12 mouse cellular contexts compared by ENCODE assay signal in the genomic region with DNA sequence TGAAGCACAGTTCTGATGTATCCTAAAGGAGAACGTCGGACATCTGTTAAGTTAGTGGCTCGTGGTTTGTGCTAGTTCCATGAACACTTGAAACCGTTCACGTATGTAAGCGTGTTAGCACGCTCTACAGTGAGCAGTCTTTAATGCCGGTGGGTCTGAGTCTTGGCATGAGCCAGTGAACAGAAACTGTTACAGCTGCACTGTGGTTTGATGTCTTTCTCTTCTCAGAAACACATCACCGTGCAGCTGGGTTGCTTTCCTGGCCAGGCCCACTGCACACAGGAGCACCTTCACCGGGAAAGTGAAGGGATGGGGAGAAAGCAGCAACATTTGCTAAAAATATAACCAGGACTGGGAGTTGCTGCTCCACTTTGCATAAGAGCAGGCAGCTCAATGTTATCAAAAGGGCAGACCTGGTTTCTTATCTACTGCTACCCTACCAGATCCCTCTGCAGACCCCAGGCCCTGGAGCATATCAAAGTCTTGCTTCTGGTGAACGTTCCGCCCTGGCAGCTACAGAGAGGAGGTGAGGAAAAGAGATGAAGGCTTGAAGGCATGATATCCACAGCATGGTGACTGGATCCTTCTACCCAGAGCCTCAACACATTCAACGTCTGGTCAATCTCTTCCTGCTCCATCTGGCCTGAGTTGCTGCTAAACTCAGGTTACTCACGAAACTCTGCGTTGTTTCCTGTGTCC. TPM values are rescaled to one million over a fixed set of nuclear protein-coding genes. Genes with fewer than 3 reads are reported as not detected.
DNase-seq lines count a peak whose midpoint lies in the region; ATAC-seq lines count a peak whose summit lies in the region.
"Had no signal": no experiment of that assay in that cellular context is flagged by ENCODE, and none has a peak within 500 bp of the region (broad histone marks: within the 10 kb centered on the region; RNA-seq: fewer than 3 reads in every experiment).

No protein-coding gene starts in this region.

- ATAC-seq in heart, embryonic 13.5 days (ENCODE audit: extremely low read depth, insufficient number of reproducible peaks, low FRiP score, low TSS enrichment), result peak; percentile 39; the same call in 1 of the 2 replicates
- no peak for ATAC-seq in lung, embryonic 15.5 days (ENCODE audit: borderline replicate concordance, extremely low read depth, low FRiP score, low TSS enrichment)
- ATAC-seq in intestine, embryonic 15.5 days, result no peak
- ATAC-seq in stomach, embryonic 16.5 days (ENCODE audit: insufficient read depth, low FRiP score), result no peak

- H3K4me3 ChIP-seq in heart, embryonic 13.5 days, result no peak overlapping the region
- no peak overlapping the region for H3K4me3 ChIP-seq in lung, embryonic 15.5 days
- no peak overlapping the region for H3K4me3 ChIP-seq in intestine, embryonic 15.5 days (replicated peaks)
- no peak overlapping the region for H3K4me3 ChIP-seq in stomach, embryonic 16.5 days (replicated peaks; ENCODE audit: low read length)
- H3K4me3 ChIP-seq: forebrain, embryonic 12.5 days had no signal

- H3K9me3 ChIP-seq in heart, embryonic 13.5 days, result no peaks in the 10 kb centered on the region
- no peaks in the 10 kb centered on the region for H3K9me3 ChIP-seq in lung, embryonic 15.5 days
- H3K9me3 ChIP-seq in intestine, embryonic 15.5 days, result no peaks in the 10 kb centered on the region
- H3K9me3 ChIP-seq in stomach, embryonic 16.5 days (replicated peaks; ENCODE audit: control insufficient read depth, low read length), result no peaks in the 10 kb centered on the region
- H3K9me3 ChIP-seq: forebrain, embryonic 12.5 days had no signal

- peaks cover 59% of the 10 kb centered on the region for H3K4me1 ChIP-seq in heart, embryonic 13.5 days
- peaks cover 29% of the 10 kb centered on the region for H3K4me1 ChIP-seq in lung, embryonic 15.5 days
- peaks cover 21% of the 10 kb centered on the region; the same call in 1 of the 2 replicates for H3K4me1 ChIP-seq in intestine, embryonic 15.5 days (replicated peaks)
- H3K4me1 ChIP-seq in stomach, embryonic 16.5 days (ENCODE audit: control insufficient read depth, insufficient read depth, low read length), result peaks cover 18% of the 10 kb centered on the region

- H3K9ac ChIP-seq in heart, embryonic 13.5 days, result no peak overlapping the region
- H3K9ac ChIP-seq in lung, embryonic 15.5 days, result no peak overlapping the region
- no peak overlapping the region for H3K9ac ChIP-seq in intestine, embryonic 15.5 days
- no peak overlapping the region for H3K9ac ChIP-seq in stomach, embryonic 16.5 days (ENCODE audit: low read length)
- H3K9ac ChIP-seq: forebrain, embryonic 12.5 days had no signal

- H3K4me2 ChIP-seq in heart, embryonic 13.5 days, result peak overlapping the region; percentile 2; the same call in 1 of the 2 replicates
- H3K4me2 ChIP-seq in lung, embryonic 15.5 days, result no peak overlapping the region
- H3K4me2 ChIP-seq in intestine, embryonic 15.5 days (replicated peaks), result no peak overlapping the region
- no peak overlapping the region for H3K4me2 ChIP-seq in stomach, embryonic 16.5 days (ENCODE audit: low read depth, low read length)
- H3K4me2 ChIP-seq: forebrain, embryonic 12.5 days had no signal

- no peak for DNase-seq in heart, adult 9 months (ENCODE audit: low spot score in 2 of 2)
- no peak for DNase-seq in lung, postnatal 10 days
- DNase-seq in urinary bladder, adult 2 months (ENCODE audit: low spot score), result no peak
- DNase-seq: gastrocnemius, postnatal 14 days; kidney, adult 18-20 months; lung, postnatal 14 days; thymus, postnatal 36 days had no signal

- H3K27ac ChIP-seq in heart, embryonic 13.5 days (replicated peaks), result peak overlapping the region; percentile 83
- peak overlapping the region; percentile 83 for H3K27ac ChIP-seq in lung, embryonic 15.5 days
- H3K27ac ChIP-seq in intestine, embryonic 15.5 days, result peak overlapping the region; percentile 66; the same call in 1 of the 2 replicates
- peak overlapping the region; percentile 76 for H3K27ac ChIP-seq in stomach, embryonic 16.5 days (ENCODE audit: low read length)
- H3K27ac ChIP-seq: forebrain, embryonic 12.5 days had no signal

- H3K27me3 ChIP-seq in heart, embryonic 13.5 days (replicated peaks), result no peaks in the 10 kb centered on the region
- no peaks in the 10 kb centered on the region for H3K27me3 ChIP-seq in lung, embryonic 15.5 days
- H3K27me3 ChIP-seq in intestine, embryonic 15.5 days (replicated peaks), result no peaks in the 10 kb centered on the region
- H3K27me3 ChIP-seq in stomach, embryonic 16.5 days (ENCODE audit: control insufficient read depth, insufficient read depth, low read length), result no peaks in the 10 kb centered on the region
- H3K27me3 ChIP-seq: forebrain, embryonic 12.5 days had no signal

- no peaks in the 10 kb centered on the region for H3K36me3 ChIP-seq in heart, embryonic 13.5 days
- H3K36me3 ChIP-seq in lung, embryonic 15.5 days, result no peaks in the 10 kb centered on the region
- no peaks in the 10 kb centered on the region for H3K36me3 ChIP-seq in intestine, embryonic 15.5 days
- H3K36me3 ChIP-seq in stomach, embryonic 16.5 days (ENCODE audit: control insufficient read depth, insufficient read depth, low read length), result no peaks in the 10 kb centered on the region
- H3K36me3 ChIP-seq: forebrain, embryonic 12.5 days had no signal

- WGBS in heart, embryonic 13.5 days, result 35% methylated on average over 15 of the region's 15 CpGs
- 68% methylated on average over 15 of the region's 15 CpGs for WGBS in lung, embryonic 15.5 days
- 67% methylated on average over 15 of the region's 15 CpGs for WGBS in intestine, embryonic 15.5 days
- 64% methylated on average over 15 of the region's 15 CpGs for WGBS in stomach, embryonic 16.5 days

RNA-seq across cellular contexts. Expression of a gene that starts 21.7 kb away (rescaled TPM):
- polyA plus RNA-seq in heart, embryonic 13.5 days (2015; fragmentation: Nextera tagmentation; extraction: Ambion mirVana), result 5.4 and 6.3 TPM in 2 replicates
- 12.1 and 13.4 TPM in 2 replicates for polyA plus RNA-seq in lung, embryonic 15.5 days (2015; fragmentation: Nextera tagmentation; extraction: Ambion mirVana)
- polyA plus RNA-seq in intestine, embryonic 15.5 days (2015; fragmentation: Nextera tagmentation; extraction: Ambion mirVana), result 15.8 and 16.0 TPM in 2 replicates
- polyA plus RNA-seq in stomach, embryonic 16.5 days (2015; fragmentation: Nextera tagmentation; extraction: Ambion mirVana), result 17.9 and 18.4 TPM in 2 replicates
- polyA plus RNA-seq in urinary bladder, adult 2 months (2012; rRNA removed), result 10.1 and 15.0 TPM in 2 replicates
